Mouse (Mus musculus) mouse embryonic stem cell (cell line): ENCODE results near the gene Kbtbd8.

Source experiments
- in situ Hi-C, 2 experiments: fragments of 300-500 bp; cut with MboI; formaldehyde crosslinking; loops; 1 replicate in 1 of 2; 3 replicates in 1 of 2; pipeline ENCODE4 v1.14.3; 2019 to 2020; ENCODE audit warnings: low sequenced_read_pairs in 2 of 2, low pct_unique_long_range_greater_than_20kb in 1 of 2, mixed read lengths in 1 of 2; ENCODE audit not compliant: unreplicated experiment in 1 of 2

The Kbtbd8 gene

GRCm38 (mm10) chr6:95116946-95117345, at the start of gene Kbtbd8:
TSS of gene Kbtbd8 (plus strand) at chr6:95117240.
- in situ Hi-C loops: no loop called here

DNA sequence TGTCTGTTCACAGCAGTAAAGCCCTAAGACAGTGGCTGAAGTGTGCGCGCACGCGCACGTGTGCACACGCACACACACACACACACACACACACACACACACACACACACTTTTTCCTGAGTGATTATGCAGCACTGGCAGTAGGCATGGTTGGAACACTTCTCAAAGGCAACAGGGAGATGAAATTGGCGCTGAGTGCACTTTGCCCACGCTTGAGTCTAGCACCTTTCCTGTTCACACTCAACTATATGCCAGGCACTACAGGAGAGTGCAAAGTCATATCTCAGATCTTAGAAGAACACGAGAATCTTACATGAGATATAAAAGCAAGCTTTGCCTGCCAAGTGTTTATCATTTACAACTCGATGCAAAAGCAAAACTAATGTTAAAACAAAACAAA, 47.3 kb upstream of the Kbtbd8 start:
- in situ Hi-C loops: no loop called here

DNA sequence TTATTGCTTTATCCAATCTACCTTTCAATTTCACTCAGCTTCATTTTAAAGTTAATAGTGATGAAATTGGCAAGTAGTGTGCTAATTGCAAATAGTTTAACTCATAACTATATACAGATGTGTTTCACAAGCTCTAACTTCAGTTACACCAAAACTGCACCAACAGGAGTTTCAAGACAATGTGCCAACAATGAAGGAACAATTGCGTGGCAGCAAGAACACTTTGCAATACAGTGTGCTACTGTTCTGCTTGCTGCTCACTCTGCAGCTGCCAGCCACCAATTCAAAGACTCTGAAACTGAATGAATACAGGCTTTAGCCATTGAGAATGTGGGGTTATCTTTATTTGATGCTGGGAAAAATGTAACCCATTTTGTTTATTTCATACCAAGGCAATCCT, 31.8 kb upstream of the Kbtbd8 start:
- in situ Hi-C loops: no loop called here

DNA sequence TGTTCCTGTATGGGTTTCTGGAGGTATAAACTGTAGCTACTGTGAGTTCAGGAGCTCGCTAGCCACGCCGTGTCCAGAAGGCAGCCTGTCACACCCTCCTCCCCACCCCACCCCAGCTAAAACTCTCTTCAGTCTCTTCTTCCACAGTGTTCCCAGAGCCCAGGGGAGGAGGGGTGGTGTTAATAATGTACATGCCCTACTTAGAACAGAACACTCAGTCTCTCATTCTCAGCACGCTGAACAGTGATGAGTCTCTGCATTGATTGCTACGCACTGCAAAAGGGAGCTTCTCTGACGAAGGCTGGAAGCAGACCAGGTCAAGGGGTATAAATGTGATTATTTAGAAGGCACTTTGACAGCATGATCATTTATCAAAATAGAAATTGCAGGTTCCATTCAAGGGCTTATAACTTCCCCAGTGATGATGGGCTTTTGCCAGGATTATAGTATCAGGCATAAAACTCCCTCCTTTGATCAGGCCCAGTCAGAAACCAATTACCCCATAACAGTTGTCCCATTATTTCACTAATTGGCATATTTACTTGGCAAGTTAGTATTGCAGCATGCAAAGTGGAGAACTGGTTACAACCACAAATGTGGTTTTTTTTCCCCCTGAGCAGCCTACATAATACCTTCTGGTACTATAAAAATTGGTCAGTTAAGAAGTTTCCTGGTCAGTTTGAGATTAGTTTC, 29.7 kb upstream of the Kbtbd8 start:
- in situ Hi-C loops: no loop called here

GRCm38 (mm10) chr6:95088075-95088474, 29.0 kb upstream of the Kbtbd8 start:
- in situ Hi-C loops: no loop called here

DNA sequence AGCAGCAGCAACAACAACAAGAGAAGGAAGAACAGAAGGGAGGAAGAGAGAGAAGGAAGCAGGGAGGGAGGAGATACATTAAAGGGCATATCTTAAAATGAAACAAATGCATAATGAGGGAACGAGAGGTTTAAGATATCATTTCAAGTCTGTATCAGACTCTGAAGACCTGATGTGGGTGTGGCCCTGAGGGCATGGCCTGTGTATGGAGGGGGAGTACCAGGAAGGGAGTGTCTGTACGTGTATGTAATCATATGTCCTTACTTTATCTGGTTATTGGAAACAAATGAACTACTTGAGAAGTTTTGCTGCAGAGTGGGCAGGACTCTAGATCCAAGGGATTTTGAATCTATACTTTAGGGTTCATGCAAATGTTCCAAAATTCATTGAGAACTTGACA, 22.3 kb upstream of the Kbtbd8 start:
- in situ Hi-C loops: no loop called here

DNA sequence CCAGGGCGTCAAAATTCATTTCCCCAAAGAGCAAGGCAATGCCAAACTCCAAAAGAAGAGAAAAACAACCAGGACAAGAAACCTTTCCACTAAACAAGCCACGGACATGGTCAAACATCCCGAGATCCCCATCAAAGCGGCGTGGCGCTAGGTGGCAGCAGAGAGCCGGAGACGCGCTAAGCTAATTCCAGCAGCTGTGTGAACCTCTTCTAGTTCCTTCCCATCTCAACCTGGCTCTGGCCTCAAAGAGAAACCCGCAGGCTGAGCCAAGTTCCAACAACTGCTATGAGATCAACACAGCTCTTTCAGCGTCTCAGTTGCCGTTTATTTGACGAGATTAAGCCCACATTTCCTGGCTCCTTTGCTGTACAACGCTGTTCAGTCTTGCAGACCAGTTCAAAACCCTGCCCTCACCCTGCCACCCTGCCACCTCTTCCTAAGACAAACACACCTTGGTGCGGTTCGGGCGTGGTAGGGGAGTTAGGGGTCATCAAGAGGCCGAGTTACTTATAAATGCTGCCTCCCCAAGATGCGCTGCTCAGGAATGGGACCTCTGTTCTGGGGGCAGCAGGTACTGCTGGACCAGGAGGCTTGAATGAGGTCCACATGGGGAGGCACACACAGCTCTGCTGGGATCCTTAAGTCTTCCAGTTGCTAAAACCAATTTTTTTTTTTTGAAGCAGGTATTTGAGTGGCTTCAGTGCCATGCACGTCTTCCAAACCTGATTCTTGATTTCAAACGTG, 18.5 kb upstream of the Kbtbd8 start:
- in situ Hi-C loops: no loop called here

DNA sequence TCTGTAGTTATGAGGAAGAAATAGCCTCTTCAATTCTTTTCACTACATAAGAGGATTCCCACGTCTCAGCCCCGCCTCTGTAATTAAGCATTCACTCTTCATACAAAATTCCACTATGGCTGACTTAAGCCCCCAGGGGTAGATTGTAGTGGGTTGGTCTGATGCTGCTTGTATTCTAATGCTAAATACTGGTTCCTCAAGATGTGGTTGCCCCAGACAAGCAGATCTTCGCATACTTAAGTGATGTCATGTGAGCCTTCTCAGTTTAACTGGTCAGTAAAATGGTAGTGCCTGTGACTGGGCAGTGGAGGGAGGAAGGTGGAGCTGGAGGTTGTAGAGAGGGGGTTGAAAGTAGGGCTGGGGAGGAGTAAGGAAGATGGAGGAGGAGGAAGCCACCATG, 13.3 kb upstream of the Kbtbd8 start:
- in situ Hi-C loops: no loop called here

DNA sequence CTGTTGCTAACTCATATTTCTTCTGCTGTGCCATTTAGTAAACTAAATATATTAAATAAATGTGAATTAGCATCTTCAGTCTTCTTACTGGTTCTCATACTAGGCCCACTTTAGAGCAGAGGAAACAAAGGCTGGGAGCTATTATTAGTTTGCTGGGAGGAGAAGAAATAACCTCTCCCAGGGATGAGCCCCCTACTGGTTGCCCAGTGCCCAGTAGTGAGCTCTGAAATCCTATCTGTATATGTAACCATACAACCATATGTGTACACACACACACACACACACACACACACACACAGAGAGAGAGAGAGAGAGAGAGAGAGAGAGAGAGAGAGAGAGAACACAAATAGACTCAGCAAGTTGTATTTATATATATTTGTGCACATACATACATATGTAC, 8.6 kb upstream of the Kbtbd8 start:
- in situ Hi-C loops: no loop called here

DNA sequence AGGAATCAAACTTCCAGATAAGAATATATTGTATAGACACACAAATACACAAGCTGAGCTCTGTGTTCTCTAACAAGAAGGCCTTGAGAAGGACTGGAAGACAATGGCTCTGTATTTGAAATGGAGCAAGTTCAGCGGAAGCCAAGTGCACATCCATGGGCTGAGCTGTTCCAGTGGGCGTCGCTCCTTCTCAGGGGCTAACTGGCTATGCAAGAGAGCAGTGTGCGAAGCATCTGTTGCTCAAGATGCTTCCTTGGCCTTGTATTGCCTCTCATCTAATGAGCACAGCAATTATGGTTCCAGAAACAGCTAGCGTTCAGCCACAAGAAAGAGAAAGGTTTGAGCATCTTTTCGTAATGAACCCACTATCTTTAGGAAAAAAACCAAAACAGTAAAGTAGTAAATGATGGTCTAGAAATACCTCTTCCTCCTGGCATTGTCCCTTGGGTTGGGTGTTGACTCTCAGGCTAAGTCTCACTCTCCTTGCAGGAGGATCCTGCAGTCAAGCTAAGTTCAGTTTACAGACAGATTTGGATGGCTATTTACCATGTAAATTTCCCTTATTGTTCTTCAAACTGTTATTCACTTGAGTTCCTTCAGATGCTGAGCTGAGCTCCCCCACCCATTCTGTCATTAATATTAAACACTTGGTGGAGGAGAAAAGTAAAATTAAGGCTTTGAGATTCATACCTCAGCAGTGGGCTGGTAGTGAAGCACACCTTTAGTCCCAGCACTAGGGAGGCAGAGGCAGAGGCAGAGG, 7.2 kb upstream of the Kbtbd8 start:
- in situ Hi-C loops: no loop called here

- in situ Hi-C loops: no loop called here
Observed at GRCm38 (mm10) chr6:95112015-95112414, 5.0 kb upstream of the Kbtbd8 start.

- in situ Hi-C loops: no loop called here
Observed at GRCm38 (mm10) chr6:95116513-95116912, 527 bp upstream of the Kbtbd8 start.

DNA sequence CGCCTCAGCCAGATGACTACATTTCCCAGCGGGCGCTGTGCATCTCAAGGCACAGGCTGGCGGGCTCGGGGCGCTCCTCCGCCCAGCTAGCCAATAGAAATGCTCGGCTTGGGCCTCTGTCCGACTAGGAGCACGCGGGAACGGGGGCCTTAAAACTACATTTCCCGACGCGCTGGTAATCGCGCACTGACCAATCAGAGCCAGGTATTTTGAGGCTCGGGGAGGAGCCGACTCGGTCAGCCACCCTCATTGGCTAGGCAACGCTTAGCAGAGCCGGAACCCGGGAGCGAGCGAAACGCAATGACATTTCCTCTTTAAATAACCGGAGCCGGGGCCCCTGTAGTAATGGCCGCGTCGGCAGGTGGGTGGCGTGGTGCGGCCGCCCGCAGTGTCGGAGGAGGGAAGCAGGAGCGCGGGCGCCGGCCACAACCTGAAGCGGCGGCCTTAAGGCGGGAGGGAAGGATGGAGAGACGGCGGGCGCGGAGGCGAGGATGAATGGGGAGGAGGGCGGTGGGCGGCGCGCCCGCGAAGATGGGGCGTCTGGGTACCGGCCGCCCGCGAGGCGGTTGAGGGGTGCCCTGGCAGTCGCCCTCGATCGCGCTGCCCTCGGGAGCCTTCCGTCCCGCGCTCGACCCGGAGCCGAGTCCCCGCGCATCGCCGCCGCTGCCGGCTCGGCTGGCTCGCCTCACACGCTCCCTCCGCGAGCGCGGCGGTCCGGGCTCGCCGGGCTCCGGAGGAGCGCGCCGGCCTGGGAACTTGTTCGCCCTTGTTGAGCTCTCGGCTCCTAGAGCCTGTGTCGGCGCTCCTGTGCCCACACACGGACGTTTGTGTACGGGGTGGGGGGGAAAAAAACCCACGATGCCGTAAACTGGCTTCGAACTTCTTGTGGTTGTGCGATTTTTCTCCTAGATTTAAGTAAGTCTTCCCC, 838 bp downstream of the Kbtbd8 start:
- in situ Hi-C loops: no loop called here

DNA sequence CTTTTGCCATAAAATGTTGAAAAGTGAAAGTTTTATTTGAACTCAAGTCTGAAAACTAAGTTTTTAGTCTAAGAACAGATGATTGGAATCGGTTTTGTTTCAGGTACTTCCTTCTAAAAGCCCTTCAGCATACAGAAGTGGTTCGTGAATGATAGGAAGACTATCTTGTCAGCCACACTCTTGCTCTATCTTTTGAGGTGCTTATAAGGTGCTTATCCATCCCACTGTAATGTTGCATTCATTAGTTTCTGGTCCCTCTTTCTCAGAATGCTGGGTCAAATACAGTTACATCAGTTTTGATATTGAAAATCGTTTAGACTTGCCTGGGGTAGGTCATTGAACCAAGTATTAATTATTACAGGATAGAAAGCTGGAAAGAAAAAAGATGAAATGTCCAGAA, 2.3 kb downstream of the Kbtbd8 start:
- in situ Hi-C loops: no loop called here

GRCm38 (mm10) chr6:95149931-95150534, 33.0 kb downstream of the Kbtbd8 start:
- in situ Hi-C loops: no loop called here

DNA sequence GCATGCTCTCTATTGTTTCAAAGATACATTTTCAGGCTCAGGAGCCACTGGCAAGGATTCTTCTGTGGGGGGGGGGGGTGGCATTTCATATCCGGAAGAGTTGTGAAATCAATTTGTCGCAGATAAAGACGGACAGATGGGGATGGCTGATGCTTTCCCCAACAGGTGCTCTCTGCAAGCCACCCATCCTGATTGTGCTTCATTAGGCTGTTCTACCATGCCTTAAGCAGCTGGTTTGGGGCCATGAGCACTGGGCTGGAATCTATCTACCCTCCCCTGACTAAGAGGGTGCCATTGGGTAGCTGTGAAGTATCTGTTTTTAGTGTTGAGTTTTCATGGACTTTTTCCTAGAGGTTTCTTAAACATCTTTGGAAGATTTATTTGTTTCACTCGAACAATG, 33.8 kb downstream of the Kbtbd8 start:
- in situ Hi-C loops: no loop called here

GRCm38 (mm10) chr6:95151563-95151962, 34.5 kb downstream of the Kbtbd8 start:
- in situ Hi-C loops: no loop called here

GRCm38 (mm10) chr6:95163965-95164364, 46.9 kb downstream of the Kbtbd8 start:
- in situ Hi-C loops: no loop called here
